Mouse (Mus musculus) thymus, postnatal 0 days (tissue): ENCODE results near the gene Scn3b. TPM values are rescaled to one million over a fixed set of nuclear protein-coding genes. Genes with fewer than 3 reads are reported as not detected.

Experiments used
- DNase-seq: peaks from one replicate; pipeline ENCODE4 v3.0.0-alpha.2; 2015; ENCODE audit warnings: low spot score
- polyA plus RNA-seq: library from polyadenylated mRNA; unstranded; fragments of >200 nt; fragmentation: Nextera tagmentation; extraction: Ambion mirVana; gene quantifications from 2 replicates; pipeline ENCODE4 v1.2.1, GENCODE M21; 2015

Scn3b gene
- 0.83 and 1.0 TPM in 2 replicates for polyA plus RNA-seq

DNA sequence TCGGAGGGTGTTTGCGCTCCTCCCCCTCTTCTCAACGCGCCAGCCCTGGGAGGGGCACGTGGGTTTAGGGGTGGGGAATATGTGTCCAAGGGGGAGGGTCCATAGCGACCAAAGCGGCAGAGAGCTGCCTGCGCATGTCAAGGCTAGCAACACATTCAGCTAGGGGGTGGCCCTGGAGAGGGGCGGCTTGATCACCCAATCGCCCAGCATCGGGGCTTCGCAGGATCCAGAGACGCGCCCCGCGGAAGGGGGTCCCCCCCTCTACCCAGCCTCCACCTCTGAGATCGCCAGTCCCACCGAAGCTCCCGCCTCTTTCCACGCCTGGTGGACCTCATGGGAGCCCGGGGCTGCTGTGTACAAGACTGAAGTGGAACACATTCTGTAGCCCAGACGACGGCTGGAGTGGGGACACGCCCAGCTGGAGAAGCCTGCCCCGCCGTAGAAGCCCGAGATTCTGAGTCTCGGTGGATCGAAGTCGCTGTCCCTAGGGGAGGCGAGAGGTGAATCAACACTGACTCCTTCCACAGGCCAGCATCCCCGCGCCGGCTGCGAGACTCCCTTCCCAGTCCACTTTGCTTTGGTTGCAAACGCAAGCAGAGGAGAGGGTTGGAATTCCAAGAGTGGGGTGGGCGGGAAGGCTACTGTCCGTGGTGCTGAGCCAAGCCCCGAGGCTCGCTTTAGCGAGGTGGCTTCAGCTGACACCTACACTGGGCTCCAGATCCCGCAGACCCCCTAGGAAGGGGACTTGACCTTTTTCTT lies at the start of gene Scn3b:
Scn3b (plus strand) TSS at position 115 of the 759 bp plus-strand sequence.
- peak; percentile 2 for DNase-seq

DNA sequence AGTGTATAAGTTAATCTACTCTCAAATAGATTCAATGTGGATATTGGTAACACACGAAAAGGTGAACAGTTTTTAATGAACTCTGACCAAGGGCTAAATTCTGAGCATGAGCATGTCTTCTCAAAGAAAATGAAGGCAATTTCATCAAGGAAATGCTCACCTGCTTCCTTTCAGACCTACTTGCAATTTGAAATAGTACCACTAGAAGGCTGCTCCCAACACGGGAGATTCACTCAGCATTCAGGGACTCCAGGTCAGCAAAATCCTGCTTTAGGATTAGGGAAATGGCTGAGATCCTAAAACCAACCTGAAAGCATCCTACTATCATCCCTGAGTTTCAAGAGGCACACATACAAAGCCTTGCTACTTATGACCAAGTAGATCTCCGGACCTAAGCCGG lies 44.7 kb upstream of the Scn3b start:
- no peak for DNase-seq

- DNase-seq = peak; percentile 37
These were observed 40.9 kb upstream of the Scn3b start for GRCm38 (mm10) chr9:40227874-40228789.

- DNase-seq = no peak
These were observed 40.1 kb upstream of the Scn3b start for GRCm38 (mm10) chr9:40228804-40229331.

- no peak for DNase-seq
These were observed 39.5 kb upstream of the Scn3b start for GRCm38 (mm10) chr9:40229479-40229878.

DNA sequence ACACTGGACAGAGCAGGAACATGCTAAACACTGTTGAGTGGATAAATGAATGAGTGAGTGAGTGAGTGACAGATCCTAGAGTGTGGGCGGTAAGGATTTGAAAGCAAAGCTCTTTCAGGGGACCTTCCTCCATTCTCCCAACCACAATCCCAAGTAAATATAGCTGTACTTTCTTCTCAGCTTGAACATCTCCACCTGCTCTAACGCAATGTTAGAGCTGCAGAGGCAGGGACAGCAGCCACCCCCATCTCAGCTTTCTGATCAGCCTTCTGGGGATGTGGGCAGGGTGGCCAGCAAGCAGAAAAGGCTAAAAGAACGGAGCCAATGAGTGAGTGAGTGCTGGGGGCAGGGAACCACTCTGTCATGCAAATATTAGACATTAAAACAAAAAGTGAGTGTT lies 38.0 kb upstream of the Scn3b start:
- no peak for DNase-seq

GRCm38 (mm10) chr9:40234233-40235072 lies 34.6 kb upstream of the Scn3b start:
- no peak for DNase-seq

GRCm38 (mm10) chr9:40235220-40235619 lies 33.8 kb upstream of the Scn3b start:
- no peak for DNase-seq

- no peak for DNase-seq
These were observed 29.3 kb upstream of the Scn3b start for GRCm38 (mm10) chr9:40239749-40240148.

- no peak for DNase-seq
These were observed 28.7 kb upstream of the Scn3b start for GRCm38 (mm10) chr9:40240311-40240710.

DNA sequence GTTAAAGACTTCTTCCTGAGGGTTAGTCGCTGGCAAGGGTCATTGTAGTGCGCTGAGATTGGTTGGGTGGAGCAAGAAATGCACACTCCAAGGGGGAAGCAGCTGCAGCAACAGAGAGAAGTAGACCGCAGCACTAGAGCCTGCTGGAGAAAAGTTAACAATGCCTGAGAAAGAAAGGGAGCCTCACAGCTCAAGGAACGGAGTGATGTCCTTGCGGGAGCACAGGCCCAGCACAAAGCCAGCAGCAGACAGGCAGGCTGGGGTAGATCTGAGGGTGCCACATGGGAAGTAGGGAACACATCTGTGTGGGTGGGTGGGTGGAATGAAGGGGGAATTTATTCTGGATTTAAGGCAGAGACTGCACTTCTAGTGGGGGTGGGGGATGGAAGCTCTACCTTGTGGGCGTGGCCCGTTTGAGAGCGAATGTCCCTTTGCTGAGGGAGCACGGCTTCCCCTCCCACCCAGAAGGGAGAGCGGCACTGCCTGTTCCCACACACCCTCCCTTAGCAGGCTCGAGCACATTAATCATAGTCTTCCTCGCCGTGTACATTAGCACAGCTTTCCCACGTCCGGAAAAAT lies 27.7 kb upstream of the Scn3b start:
- no peak for DNase-seq

GRCm38 (mm10) chr9:40241951-40242888 lies 26.8 kb upstream of the Scn3b start:
- no peak for DNase-seq

DNA sequence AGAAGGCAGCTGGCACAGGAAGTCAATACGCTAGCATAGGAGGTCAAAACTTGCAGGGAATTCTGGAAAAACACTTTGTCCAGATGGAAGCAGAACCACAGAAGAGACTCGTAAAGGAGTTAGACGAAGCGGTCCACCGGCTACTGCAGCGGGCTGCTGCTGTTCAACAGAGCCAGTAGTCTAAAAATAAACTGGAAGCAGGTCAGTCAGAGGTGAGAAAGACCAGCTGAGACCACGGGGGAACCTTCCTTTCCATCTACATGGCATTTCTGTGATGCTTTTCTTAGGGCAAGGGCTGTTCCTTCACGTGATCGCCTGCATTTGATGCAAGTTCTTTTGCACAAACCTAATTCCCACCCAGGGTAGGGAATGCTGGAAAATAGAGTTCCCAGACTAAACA lies 23.6 kb upstream of the Scn3b start:
- no peak for DNase-seq

DNA sequence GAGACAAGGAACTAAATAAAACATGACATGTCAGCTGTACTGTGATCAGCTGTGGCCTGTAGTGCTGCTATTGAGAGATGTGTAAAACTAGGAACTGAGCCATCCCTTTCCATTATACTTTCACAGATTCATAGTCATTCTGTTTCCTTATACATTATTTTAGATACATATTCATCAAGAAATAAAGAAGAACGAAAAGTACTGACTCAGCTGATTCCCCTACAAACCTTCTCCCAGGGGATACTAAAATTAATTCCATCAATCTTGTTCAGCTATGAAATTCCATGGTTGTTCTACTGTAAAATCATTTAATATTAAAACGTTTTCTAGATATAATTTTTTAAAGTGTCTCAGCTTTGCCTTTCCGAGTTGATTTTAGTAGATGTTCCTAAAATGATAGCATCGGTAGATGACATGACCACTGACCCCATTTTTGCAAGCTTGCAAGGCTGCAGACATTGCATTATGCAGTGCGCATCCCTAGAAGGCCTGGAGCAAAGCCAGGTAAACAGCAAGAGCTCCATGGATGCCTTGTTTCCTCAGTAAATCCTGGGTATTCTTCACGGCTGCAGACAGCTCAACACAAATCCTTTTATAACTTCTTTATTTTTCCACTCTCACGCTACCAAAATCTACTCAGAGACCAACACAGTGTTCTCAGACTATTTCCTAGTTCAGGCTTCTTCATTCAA lies 22.9 kb upstream of the Scn3b start:
- no peak for DNase-seq

GRCm38 (mm10) chr9:40246702-40247101 lies 22.3 kb upstream of the Scn3b start:
- DNase-seq = no peak

GRCm38 (mm10) chr9:40249106-40249505 lies 19.9 kb upstream of the Scn3b start:
- no peak for DNase-seq

GRCm38 (mm10) chr9:40252459-40252858 lies 16.6 kb upstream of the Scn3b start:
- DNase-seq = no peak

DNA sequence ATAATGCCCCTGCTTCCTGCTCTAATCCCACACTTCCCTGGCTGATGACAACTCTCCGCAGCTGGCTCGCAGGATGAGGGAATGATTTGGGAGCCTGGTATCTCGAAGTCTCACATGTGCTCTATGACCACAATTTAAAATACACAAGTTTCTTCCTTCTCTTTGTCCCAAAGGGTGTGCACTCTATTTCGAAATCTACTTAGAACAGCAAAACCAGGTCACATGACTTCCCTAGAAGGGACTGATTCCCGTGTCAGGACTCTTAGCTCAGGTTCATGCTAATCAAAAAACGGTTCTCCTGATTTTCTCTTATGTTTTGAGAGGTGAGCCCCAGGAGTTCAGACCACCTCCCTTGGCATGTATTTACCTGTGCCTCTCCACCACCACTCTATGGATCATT lies 5.1 kb upstream of the Scn3b start:
- DNase-seq = no peak
